Mouse (Mus musculus) testis, postnatal 14 days (tissue): ENCODE results near the gene Cybc1.

Experiments
- DNase-seq: peaks from one replicate; pipeline ENCODE4 v3.0.0; 2021; ENCODE audit warnings: low spot score

Cybc1 gene

DNA sequence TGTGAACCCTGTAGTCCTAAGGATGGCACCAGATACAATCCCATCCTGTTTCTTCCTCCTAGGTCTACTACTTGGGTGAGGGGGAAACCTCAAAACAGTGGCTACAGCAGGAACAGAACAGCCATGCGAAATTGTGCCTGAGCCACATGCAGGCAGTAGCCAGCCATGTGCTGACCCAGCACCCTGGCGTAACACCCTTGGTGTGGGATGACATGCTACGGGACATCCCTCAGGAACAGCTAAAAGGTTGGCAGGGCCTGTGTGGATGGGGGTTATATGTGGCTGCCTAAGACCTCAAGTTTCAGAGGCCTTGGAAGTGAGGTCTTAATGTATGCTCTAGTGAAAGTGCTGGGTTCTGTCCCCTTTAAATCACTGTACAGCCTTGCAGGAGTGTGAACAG, 12.3 kb downstream of the Cybc1 start:
- DNase-seq: no peak

DNA sequence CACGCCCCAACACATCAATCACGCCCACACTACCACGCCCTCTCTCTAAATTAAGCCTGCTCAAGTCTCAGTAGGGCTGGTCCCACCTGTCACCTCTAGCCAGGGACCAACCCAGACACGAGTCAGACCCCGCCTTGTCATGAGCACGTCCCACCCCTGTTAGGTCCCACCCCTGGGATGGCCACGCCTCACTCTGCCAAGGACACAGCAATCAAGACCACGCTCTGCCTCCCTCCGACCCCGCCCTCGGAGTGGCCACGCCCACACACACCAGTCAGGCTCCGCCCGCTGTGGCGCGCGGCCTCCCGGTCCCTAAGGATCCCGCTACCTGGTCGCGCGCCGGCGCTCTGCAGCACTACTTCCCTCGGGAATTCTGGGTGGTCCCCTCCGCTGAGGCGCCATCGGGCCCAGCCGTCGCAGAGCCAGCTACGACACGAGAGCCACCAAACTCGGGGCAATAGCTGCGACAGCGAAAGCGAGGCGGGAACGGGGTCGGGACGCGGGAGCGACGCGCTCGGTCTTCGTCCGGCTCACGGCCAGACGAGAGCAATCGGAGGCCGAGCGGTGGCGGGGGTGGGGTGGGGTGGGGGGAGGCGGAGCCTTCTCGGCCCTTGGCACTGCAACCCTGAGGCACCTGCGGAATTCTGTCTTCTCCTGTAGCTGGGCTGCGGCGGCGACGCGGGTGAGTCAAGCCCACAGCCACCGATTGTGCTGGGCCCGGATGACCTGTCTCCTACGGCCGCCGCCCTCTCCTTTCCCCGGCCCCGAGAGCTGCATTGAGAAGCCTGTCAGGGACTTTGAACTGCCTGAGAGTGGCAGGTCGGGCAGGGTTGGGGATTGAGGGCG, 24.7 kb downstream of the Cybc1 start, which contains the start of the genes Hexdc and Ogfod3:
Hexdc (plus strand) TSS at position 273 of the 846 bp plus-strand sequence.
Ogfod3 (minus strand) TSS at position 551 of the 846 bp plus-strand sequence.
- peak; percentile 94 for DNase-seq

DNA sequence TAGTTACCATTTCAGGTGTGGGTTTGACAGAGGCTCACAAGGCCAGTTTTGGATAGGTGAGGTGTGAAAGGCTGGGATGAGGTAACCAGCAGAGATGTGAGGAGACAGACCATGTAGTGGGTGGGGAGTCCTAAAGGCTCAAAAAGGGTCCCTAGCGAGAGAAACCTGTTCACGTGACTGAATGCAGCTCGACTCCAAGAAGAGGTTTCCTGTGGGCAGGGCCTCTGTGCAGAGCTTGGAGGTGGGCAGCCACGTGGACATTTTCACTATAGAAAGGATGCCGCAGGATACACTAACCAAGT, 25.3 kb downstream of the Cybc1 start:
- no peak for DNase-seq

DNA sequence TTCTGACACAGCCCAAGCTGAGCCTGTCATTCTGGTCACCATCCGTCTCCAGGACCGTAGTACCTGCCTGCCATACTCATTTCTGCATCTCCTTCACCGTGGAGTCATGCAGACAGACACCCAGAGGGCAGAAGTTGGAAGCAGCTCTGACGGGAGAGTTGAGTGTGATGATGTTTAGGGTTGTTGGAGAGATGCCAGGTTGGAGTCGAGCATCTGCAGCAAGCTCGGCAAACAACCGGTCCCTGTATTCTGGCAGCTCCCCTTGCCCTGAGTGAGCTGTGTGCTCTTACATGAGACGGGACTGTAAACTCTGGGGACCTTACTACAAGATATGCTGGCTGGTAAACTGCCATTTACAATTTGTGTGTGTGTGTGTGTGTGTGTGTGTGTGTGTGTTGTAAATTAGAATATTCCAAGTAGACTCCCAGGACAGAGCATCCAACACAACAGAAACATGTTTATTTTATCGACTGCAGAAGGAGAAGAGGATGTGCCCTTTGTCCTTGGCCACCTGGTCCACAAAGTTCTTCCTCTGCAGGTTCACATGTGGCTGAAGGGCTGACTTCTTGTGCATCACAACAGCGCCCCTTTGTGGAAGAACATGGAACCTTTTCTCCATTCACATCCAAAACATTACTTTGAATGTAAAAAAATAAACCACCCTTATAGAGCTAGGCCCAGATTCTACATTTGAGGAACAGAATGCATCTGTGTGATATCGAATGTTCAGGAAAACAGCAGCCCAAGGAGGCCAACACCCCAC, 27.5 kb downstream of the Cybc1 start:
- no peak for DNase-seq

DNA sequence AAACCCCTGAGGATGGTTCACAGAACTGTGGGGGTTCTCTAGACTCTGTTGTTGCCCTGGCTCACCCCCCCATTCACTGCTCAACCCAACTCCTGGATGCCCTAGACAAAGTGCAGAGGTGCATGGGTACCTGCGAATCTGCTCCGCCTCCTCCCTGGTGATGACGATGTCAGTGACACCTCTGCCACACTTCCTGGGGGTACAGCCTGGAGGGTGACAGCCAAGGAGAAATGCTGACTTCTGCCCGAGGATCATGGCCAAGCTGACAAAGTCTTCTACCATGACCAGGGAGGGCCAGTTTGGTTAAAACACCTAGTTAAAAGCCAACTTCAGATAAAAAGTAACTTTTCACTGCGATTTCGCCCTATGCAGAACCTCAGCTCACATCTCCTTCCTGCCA, 28.3 kb downstream of the Cybc1 start:
- no peak for DNase-seq

DNA sequence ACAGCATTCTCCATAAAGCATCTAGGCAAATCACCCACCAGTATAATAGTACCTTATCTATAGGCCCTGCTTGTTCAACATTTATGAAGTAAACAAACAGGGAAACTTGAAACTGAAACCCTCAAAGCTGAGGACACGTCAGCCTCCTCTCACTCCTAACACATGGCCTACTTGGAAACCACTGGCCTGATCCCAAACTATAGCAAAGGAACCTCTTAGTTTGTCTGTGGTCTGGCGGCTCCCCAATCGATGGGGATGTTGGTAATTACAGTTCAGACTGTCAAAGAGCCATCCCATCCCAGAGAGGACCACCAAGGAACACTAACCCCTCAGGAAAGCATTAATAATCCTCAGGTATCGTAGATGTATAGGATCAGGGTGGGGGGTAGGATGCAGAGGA, 29.3 kb downstream of the Cybc1 start:
- DNase-seq: no peak

DNA sequence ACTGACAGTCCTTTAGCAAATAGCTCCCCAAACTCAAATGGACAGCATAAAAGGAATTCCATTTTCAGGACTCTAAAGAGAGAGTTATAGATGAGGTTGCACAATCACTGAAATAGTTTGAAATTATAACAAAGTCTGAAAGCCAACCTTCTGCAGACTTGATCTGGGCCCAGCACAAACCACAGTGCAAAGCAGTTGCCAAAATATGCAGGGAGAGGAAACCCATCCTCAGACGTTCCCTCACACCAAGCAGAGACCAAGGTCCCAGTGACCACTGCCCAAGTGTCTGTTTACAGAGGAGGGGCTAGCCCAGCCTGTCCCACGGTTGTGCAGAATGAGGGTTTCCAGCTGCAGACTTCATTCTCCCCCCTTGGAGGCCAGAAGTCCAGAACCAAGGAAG, 30.5 kb downstream of the Cybc1 start:
- DNase-seq: no peak

DNA sequence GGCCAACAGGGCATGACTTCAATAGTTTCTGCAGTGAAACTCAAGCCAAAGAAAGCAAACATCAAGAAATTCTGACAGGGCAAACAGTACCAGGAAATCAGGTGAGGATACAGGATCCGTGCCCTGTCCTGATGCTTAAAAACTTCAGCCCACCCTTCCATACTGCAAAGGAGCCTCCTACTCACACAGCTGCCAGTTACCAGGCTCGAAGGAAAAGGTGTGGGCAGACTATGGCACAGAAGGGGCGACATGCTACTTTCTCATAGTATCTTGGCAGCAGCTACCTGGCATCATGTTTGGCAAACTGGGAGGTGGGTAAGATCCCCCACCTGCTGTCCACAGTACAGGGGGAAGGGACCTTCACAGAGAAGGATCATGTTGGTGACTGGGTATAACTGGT, 35.7 kb downstream of the Cybc1 start:
- no peak for DNase-seq

DNA sequence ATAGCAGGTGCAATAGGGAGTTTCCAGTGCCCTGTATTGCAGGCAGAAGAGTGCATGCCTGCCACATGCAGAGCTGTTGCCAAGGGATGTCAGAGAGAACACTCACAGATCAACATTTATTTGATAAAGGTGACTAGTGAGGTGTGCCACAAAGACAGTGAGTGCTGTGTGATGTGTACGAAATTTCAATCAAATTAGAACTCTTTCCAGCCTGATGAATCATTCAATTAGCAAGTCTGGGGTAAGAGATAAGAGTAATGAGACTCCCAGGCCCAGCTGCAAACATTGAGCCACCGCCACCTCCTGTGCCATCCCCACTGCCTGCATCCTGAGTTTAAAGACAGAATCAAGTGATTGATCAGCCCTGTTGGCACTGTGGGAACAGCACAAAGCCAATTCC, 36.4 kb downstream of the Cybc1 start:
- no peak for DNase-seq

DNA sequence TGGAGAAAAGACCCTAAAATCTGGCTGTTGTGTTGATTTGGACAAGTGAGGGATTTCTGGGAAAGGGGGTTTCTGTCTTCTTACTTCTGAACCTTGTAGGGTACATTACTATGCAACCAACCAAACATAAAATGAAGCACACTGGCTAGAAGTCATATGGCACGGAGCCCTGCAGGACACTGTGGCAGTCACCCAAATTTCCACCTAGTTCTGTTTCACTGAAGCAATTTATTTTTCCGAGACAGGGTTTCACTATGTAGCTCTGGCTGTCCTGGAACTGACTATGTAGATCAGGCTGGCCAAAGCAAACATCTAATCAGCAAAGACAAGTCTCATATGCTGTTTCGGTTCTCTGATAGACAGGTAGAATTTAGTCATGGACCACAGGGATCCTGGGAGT, 39.4 kb downstream of the Cybc1 start:
- DNase-seq: no peak

DNA sequence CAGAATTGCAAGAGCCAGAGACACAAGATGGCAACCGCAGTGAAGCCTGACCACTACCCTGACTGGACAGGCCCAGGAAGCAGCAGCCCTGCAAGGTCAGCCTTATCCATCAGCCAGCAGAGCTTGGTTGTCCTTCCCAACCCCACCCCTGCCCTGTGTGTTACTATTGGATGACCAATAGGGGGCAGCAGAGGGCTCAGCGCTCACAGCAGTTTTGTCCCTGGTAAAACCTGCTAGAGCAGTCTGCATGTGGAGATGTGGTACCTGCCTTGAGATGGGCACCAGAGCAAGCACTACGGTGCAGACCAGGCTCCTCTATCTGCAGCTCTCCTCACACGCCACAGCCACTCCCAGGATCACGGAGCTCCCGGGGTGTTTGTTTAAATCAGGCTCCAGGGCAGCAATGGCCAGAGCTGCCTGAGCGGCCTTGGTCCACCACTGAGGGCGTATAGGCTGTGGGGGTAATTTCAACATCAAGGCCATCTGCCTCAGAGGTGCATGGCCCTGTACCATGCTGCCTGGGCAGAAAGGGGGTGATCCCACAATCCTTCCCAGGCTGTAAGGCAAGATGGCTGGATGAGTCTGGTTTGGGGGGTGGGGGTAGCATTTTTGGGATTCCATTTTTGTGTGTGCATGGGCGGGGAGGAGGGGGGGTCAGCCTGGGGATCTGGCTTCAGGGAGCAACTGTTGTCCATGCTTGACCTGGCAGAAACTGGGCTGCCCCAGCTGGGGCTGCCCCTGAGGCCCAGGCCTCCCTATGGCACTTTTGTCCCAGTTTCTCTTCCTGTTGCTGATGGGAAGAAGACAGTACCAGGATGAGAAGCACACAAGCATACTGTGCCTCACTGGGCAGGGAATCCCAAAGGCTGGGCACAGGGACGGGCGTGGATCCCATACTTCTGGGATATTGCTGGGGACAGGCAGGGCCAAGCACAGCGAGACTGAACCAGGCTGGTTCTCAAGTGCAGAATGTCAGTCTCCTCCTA, 52.5 kb downstream of the Cybc1 start:
- peak; percentile 32 for DNase-seq

DNA sequence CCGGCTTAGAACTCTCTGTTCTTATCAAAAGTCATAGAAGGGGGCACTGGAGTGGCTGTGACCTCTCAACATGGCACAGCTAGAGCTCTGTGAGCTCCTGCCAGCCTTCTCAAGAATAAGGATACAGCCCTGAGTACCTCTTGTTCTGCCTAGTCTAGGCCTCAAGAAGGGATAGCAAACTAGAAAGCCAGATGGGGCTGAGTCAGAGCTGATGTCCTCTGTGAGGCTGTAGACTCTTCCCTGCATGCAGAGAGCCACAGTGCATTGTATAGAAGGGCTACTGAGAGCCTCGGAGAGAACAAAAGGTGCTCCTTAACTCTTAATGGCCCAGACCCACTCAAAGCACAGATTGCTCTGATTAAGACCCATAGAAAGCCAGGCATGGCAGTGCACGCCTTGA, 54.9 kb downstream of the Cybc1 start:
- DNase-seq: no peak

DNA sequence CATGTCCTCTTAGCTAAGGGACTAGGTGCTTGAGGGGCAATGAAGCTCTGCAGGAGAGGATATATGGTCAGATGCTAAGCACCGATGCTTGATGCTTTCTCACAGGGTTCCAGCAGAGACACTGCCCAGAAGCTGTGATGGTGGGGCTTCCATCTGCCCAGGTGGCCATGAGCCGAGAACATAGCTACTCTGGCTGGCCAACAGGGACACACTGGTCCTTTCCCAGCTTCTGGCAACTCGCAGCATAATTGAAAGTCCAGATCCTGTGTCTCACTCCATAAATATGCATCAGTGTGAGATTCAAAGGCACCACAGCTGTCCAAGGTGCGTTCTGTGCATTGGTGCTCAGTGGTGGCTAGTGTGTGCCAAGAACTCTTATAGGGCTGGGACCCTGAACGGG, 55.9 kb downstream of the Cybc1 start:
- DNase-seq: no peak
